Mouse (Mus musculus) liver, embryonic 14.5 days (tissue): ENCODE data around the gene Scgb2b12.
"Not testable (repeated sequence)": the region's sequence is repeated elsewhere in the genome, so short reads cannot be mapped to it uniquely, and the experiment has no call there.

Source experiments
- CTCF ChIP-seq: IDR thresholded peaks from 2 replicates; pipeline ENCODE4 v1.5.1; 2016; ENCODE audit warnings: antibody characterized with exemption, low read depth, control low read depth
- EP300 ChIP-seq: IDR thresholded peaks from 2 replicates; pipeline ENCODE4 v1.6.1; 2016; ENCODE audit warnings: antibody characterized with exemption, low read depth

DNA sequence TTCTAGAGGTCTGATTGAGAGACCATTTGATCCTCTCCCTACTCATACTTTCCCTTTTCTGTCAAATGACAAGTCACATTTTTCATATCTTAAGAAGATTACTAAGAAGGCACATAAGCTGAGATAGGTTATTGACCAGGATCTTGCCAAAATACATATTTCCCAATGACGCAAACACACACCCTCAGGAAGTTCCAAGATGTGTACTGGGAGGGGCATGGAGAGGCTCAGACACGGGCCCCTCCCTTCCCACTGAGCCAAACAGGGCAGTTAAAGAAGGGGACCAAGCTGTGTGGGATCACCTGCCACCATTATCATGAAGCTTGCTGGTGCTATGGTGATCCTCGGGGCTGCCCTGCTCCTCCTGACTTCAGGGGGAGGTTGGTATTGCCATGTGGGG, 6.8 kb upstream of the Scgb2b12 start, which contains the start of gene Scgb1b12:
- not testable (repeated sequence) for TF ChIP-seq CTCF, EP300
